In the genomic region with DNA sequence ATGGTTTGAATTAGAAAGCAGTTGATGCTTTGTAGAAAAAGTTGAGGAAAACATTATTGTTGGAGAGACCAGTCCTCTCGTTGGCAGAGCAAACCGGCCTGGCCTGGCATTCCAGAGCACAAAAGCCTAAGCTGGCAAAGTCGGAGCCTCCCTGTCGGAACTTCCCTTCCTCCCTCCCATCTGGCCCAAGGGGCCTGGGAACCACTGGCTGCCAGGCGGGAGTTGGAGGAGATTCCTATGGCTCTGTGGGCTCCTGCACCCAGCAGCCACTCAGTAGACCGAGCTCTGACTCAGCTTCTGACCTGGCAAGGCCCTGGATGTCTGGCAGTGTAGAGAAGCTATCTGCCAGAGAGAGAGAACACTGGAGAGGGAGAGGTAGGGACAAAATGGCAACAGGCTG, we compare ENCODE assay signal across 8 mouse cellular contexts. TPM values are rescaled to one million over a fixed set of nuclear protein-coding genes. Genes with fewer than 3 reads are reported as not detected.
DNase-seq lines count a peak whose midpoint lies in the region; ATAC-seq and TF ChIP-seq lines count a peak whose summit lies in the region.

No protein-coding gene starts in this region.

- no peaks in the 10 kb centered on the region for H3K4me1 ChIP-seq in forebrain, postnatal 0 days (ENCODE audit: insufficient read depth)
- 0 out of 2 replicates have a peak, but pooled peaks cover 5% of the 10 kb centered on the region for H3K4me1 ChIP-seq in forebrain, embryonic 12.5 days
- H3K4me1 ChIP-seq in neural tube, embryonic 15.5 days: peaks cover 9% of the 10 kb centered on the region; the same call in 1 of the 2 replicates

- no peak for TF ChIP-seq CTCF in forebrain, postnatal 0 days (IDR thresholded peaks at IDR 0.05; ENCODE audit: low read depth)

- H3K9me3 ChIP-seq in forebrain, postnatal 0 days (ENCODE audit: low read length): no peaks in the 10 kb centered on the region
- no peaks in the 10 kb centered on the region for H3K9me3 ChIP-seq in forebrain, embryonic 12.5 days
- H3K9me3 ChIP-seq in neural tube, embryonic 15.5 days (replicated peaks): no peaks in the 10 kb centered on the region

- peak; percentile 69 for ATAC-seq in forebrain, postnatal 0 days
- no peak for ATAC-seq in forebrain, embryonic 12.5 days (ENCODE audit: low FRiP score)
- no peak for ATAC-seq in neural tube, embryonic 15.5 days (ENCODE audit: low FRiP score)
- no peak for ATAC-seq in granulocyte monocyte progenitor cell, adult 5-6 weeks (replicated peaks; ENCODE audit: poor library complexity, severe bottlenecking)

- no peak overlapping the region for H3K9ac ChIP-seq in forebrain, postnatal 0 days
- H3K9ac ChIP-seq in forebrain, embryonic 12.5 days: no peak overlapping the region
- H3K9ac ChIP-seq in neural tube, embryonic 15.5 days (replicated peaks): no peak overlapping the region

- no peak overlapping the region for H3K4me3 ChIP-seq in forebrain, postnatal 0 days (ENCODE audit: low read depth, low read length)
- no peak overlapping the region for H3K4me3 ChIP-seq in forebrain, embryonic 12.5 days (replicated peaks)
- no peak overlapping the region for H3K4me3 ChIP-seq in neural tube, embryonic 15.5 days (replicated peaks)

- 55% methylated on average over 6 of the region's 6 CpGs for WGBS in forebrain, postnatal 0 days
- 86% methylated on average over 6 of the region's 6 CpGs for WGBS in forebrain, embryonic 12.5 days
- WGBS in neural tube, embryonic 15.5 days: 68% methylated on average over 6 of the region's 6 CpGs

- DNase-seq in forebrain, postnatal 0 days: peak; percentile 45
- DNase-seq in adrenal gland, postnatal 14 days: peak; percentile 73
- peak; percentile 38 for DNase-seq in gastrocnemius, postnatal 10 days
- peak; percentile 20 to 28 for DNase-seq in left cerebral cortex, adult 9 months (ENCODE audit: low spot score in 2 of 2)
- no peak for DNase-seq in urinary bladder, postnatal 10 days (ENCODE audit: low spot score)

- no peak overlapping the region for H3K4me2 ChIP-seq in forebrain, postnatal 0 days (ENCODE audit: low read depth)
- no peak overlapping the region for H3K4me2 ChIP-seq in forebrain, embryonic 12.5 days
- H3K4me2 ChIP-seq in neural tube, embryonic 15.5 days: no peak overlapping the region

- no peaks in the 10 kb centered on the region for H3K27me3 ChIP-seq in forebrain, postnatal 0 days (ENCODE audit: insufficient read depth, low read length)
- 0 out of 2 replicates have a peak, but pooled peaks cover 6% of the 10 kb centered on the region for H3K27me3 ChIP-seq in forebrain, embryonic 12.5 days
- H3K27me3 ChIP-seq in neural tube, embryonic 15.5 days (replicated peaks): no peaks in the 10 kb centered on the region

- H3K27ac ChIP-seq in forebrain, postnatal 0 days (ENCODE audit: low read depth, low read length): no peak overlapping the region
- no peak overlapping the region for H3K27ac ChIP-seq in forebrain, embryonic 12.5 days
- no peak overlapping the region for H3K27ac ChIP-seq in neural tube, embryonic 15.5 days (replicated peaks)

- no peaks in the 10 kb centered on the region for H3K36me3 ChIP-seq in forebrain, postnatal 0 days (ENCODE audit: insufficient read depth)
- no peaks in the 10 kb centered on the region for H3K36me3 ChIP-seq in forebrain, embryonic 12.5 days (replicated peaks)
- no peaks in the 10 kb centered on the region for H3K36me3 ChIP-seq in neural tube, embryonic 15.5 days

RNA-seq across cellular contexts. Expression of gene Lif, which starts 34.3 kb away (rescaled TPM):
- 0.08 and 0.43 TPM in 2 replicates for total RNA-seq in forebrain, postnatal 0 days (2014; rRNA removed)
- polyA plus RNA-seq in forebrain, postnatal 0 days (2015; fragmentation: Nextera tagmentation; extraction: Ambion mirVana): 0.05 and 0.22 TPM in 2 replicates
- 0.06 TPM in 1 of 2 replicates, not detected in the other for polyA plus RNA-seq in forebrain, embryonic 12.5 days (2016; fragmentation: Nextera tagmentation; extraction: Ambion mirVana)
- total RNA-seq in adrenal gland, postnatal 14 days (2021): 0.44 and 0.90 TPM in 2 replicates
- under 1 TPM; 0.47 to 0.77 TPM for total RNA-seq in gastrocnemius, postnatal 10 days (2021)
- polyA plus RNA-seq in neural tube, embryonic 15.5 days (2015; fragmentation: Nextera tagmentation; extraction: Ambion mirVana): 0.04 and 0.11 TPM in 2 replicates
- 0.38 and 0.56 TPM in 2 replicates for total RNA-seq in granulocyte monocyte progenitor cell, adult 5-6 weeks (2014; fragmentation: Nextera tagmentation)
- 0.86 and 1.2 TPM in 2 replicates for total RNA-seq in granulocyte monocyte progenitor cell, adult 5-6 weeks (2017)

RNA-seq across cellular contexts. Expression of gene Osm, which starts 55.4 kb away (rescaled TPM):
- 0.05 TPM in 1 of 2 replicates, not detected in the other for total RNA-seq in forebrain, postnatal 0 days (2014; rRNA removed)
- 0.13 and 0.14 TPM in 2 replicates for polyA plus RNA-seq in forebrain, postnatal 0 days (2015; fragmentation: Nextera tagmentation; extraction: Ambion mirVana)
- not detected in 2 replicates for polyA plus RNA-seq in forebrain, embryonic 12.5 days (2016; fragmentation: Nextera tagmentation; extraction: Ambion mirVana)
- 0.41 TPM in 1 of 2 replicates, not detected in the other for total RNA-seq in adrenal gland, postnatal 14 days (2021)
- not detected for total RNA-seq in gastrocnemius, postnatal 10 days (2021)
- polyA plus RNA-seq in neural tube, embryonic 15.5 days (2015; fragmentation: Nextera tagmentation; extraction: Ambion mirVana): 0.73 TPM in 1 of 2 replicates, not detected in the other
- total RNA-seq in granulocyte monocyte progenitor cell, adult 5-6 weeks (2014; fragmentation: Nextera tagmentation): 6.4 and 10.8 TPM in 2 replicates
- total RNA-seq in granulocyte monocyte progenitor cell, adult 5-6 weeks (2017): 16.6 and 18.9 TPM in 2 replicates
